Mouse (Mus musculus): ENCODE results near the gene Csf2.

Gene Csf2

DNA sequence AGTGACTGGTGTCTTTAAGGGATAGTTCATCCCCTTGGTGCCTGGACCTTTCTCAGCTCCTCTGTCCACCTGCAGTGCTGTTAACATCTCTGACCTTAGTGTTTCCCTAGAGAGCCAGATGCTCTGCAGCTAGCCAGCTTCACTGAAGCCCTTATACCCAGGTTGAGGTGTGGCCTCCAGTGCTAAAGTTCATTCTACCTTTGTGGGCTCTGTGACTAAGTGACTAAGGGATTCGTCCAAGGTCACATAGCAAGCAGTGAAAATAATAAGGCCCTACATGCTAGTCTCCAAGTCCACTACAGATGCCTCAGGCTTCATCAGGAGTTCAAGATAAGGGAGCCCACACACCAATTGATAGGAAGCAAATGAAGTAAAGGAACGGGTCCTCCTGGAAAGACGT lies 7.0 kb downstream of the Csf2 start:
- DNase-seq (ENCODE audit: inconsistent age in 2 of 2, low spot score in 1 of 2), result no peak

DNA sequence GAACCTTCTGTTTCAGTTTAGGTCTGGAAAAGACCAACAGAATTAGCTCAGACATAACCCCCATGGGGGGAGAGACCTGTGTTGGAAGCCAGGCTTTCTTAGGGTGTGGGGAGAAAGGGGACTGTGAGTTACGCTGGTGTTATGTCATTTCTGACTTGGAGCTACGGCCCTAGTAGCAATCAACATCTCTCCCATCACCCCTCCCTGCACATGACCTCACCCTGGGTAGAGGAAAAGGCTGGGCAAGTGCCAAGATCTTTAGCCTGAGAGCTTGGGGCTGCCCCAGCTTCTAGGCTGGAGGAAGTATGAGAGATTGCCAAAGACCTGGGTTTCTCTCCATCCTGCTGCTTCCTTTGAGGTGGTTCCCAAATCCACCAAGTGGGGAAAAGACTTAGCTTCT lies 12.5 kb downstream of the Csf2 start:
- peak; percentile 61 to 66 for DNase-seq (ENCODE audit: inconsistent age in 2 of 2, low spot score in 1 of 2)

DNA sequence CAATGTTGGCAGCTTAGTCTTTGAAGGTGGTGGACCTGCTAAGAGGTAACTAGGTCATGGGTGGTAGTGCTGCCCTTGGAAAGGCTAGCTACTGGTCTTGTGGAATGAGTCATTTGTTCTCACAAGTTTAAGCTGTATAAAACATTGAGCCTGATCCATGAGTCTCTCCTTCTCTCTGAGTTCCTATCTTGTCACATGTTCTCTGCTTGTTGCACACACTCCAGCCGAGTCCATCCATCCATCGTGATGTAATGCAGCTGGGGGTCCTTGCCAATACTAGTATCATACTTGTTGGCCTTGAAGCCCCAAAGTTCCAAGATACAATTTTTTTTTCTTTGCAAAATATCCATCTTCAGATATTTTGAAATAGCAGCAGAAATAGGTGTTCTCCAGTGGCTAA lies 22.0 kb downstream of the Csf2 start:
- DNase-seq (ENCODE audit: inconsistent age in 2 of 2, low spot score in 1 of 2), result peak in 1 of 2 experiments; percentile 59

DNA sequence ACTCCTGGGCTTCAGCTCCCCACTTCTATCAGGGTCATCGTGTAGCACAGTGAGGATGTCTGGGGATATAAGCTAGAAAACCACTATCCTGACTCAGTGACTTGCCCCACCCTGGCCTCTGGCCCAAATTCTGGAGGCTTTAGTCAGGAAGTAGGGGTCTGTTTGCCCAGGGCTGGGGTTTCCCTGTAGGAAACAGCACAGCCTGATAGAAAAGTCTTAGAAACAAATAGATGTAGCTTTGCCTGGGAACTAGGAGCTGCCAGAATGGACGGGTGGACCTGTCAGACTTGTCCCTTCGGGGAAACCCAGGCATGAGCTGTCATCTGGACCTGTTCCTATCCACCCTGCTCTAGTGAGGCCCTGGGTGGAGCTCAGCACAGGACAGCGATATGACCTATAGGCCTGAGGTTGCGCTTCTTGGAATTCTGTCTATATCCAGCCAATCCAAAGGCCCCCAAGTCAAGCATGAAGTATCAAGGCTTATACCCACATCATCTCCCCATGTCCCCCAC lies 24.9 kb downstream of the Csf2 start:
- no peak for DNase-seq (ENCODE audit: inconsistent age in 2 of 2, low spot score in 1 of 2)

DNA sequence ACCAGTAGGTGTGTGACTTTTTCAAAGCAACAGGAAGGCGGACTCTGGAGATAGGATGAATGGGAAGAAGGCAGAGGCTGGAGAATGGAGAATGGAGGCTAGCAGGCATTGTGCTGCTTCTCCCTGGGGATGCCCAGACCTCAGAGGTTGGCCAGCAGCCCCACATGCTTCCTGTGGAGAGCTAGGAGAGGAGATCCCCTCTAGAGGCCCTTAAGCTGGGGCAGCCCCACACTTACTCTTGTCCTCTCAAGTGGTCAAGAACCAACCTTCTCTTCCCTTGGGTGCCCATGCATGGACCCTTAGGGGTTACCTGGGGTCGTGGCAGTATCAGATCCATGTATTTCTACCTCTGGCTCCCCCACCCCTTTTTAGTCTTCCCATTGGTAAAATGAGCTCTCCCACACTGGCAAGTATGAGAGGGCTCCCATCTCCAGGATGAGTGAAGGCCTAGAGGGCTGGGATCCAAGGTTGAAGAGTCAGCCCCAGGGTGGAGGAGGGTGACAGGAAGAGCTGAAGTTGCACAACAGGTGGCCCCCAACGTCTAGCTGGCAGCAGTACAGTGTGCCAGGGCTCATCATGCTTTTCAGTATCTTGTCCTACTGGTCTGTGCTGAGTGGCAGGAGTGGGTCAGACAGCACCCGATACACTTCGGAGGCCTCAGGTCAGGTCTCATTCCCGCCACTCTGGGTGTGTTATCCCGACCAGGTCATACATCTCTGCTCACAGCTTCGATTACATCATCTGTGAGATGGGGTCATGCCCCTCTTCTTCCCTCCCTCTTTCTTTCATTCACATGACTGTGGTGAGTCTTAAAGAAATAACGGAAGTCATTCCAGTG lies 25.6 kb downstream of the Csf2 start:
- peak in 1 of 2 experiments; percentile 53 for DNase-seq (ENCODE audit: inconsistent age in 2 of 2, low spot score in 1 of 2)

DNA sequence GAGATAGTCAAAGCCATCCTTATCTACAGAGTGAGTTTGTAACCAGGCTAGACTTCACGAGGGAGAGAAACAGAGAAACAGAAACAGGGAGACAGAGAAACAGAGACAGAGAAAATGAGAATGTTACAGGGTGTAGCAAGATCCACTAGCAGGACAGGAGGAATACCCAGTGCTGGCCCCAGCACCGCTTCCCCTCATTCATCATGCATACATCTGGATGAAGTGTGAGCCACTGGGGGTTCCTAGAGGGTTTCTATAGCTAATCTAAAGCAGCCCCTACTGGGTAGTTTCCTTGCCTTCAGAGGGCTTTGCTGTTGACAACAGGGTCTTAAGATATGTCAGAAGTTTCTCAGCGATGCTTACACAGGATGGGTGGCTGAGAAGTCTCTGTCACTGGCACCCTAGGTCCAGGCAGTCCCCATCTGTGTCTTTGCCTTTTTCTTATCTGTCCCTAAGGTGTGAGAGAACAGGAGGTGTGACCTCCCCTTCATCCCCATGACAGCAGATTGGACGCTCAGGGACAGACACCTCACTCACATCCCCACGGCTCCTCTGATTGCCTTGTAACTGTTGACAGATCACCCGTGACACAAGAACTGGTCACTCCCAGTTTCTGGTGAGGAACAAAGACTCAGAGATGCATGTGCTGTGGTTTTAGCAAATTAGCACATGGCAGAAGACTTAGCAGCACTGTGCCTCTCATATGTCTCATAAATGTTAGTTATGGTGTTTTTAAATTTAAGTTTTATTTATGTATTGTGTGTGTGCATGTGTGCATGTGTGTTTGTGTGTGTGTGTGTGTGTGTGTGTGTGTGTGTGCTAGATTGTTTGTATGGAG lies 29.3 kb downstream of the Csf2 start:
- DNase-seq (ENCODE audit: inconsistent age in 2 of 2, low spot score in 1 of 2), result no peak

DNA sequence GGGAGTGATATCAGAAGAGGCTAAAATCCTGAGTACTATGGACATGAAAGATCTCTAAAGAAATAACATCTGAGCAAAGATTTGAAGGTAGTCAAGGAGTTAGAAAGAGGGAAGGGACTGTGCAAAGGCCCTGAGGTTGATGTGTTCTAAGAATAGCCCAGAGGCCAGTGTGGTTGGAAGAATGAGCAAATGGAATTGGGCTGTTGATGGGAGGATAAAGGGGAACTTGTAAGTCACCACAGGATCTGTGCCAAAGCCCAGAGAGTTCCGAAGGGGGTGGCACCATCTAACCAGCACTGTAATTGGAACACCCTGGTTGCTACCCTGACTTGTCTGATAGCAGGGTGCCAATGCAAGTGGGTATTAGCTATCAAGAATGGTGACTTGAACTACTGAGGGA lies 30.3 kb downstream of the Csf2 start:
- no peak for DNase-seq (ENCODE audit: inconsistent age in 2 of 2, low spot score in 1 of 2)

DNA sequence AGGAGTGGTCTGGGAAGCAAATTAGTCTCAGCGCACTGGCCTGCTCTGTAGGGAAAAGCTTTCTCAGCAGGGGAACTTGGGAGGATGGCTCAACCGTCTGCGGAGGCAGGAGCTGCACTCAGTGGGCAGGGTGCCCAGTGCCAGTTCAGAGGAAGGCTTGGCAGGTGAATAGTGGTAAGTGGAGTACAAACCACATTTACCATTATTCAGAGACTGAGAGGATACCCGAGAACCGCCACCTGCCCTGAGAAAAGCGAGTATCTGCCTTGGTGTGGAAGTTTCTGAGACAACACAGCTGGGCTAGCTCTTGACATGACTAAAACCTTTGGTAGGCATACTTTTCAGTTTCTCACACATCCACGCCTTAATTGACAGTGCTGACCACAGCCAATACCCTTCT lies 32.1 kb downstream of the Csf2 start:
- peak in 1 of 2 experiments; percentile 33 for DNase-seq (ENCODE audit: inconsistent age in 2 of 2, low spot score in 1 of 2)

DNA sequence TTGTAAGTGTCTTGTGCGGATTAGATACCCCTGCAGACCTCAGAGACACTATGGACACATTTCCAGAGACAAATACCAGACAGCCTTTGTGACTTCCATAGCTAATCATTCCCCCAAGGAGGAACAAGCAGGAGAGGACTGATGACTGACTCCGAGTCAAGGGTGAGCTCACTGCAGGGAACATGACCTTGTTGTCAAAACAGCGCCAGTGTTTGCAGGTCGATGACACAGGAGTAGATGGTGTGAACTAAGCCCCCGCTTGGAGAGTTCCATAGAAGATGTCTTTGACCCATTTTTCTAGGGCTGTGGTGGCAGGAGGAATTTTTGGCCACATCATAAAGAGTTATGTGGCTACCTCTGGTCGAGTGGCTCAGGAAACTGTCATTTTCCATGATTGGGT lies 33.4 kb downstream of the Csf2 start:
- DNase-seq (ENCODE audit: inconsistent age in 2 of 2, low spot score in 1 of 2), result peak; percentile 61 to 70

DNA sequence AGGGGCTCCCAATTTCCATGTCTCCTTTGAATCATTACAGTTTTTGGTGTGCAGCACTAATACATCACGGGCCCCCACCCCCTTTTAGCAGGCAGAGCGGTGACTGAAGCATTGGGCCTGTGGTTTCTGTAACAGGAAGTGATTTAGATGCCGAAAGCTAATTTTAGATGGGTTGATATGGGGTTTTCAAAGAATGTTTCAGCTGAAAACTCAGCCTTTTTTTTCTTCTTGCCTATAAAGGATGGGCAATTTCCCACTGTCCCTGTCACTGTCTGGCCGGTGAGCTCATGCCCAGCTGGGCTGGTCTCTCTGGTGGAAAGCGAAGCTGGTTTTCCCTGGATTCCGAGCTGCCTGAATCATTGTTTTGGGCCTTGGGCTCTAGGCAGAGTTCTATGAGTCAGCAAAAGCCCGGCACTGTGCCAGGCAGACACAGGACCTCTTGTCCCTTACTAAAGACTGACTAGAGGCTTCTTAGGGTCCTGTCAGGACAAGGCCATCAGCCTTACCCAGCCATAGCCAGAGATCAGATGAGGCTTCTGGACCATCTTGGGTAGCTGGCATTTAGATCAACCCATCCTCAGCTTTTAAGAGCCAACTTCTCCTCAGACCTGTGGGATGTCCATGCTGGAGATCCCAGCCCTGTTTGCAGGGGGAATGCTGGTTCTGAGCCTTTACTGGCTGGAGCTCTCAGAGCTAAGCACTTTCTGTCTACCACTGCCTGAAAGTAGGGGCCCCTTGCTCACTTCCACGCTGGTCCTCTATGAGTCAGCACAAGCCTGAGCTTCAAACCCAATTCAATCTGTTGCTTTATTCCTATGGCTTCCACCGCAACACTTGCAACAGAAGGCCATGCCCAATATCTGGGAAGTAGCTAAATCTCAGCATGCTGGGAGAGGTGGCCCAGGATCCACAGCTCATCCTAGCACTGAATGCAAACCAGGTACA lies 34.7 kb downstream of the Csf2 start:
- peak; percentile 98 to 99 for DNase-seq (ENCODE audit: inconsistent age in 2 of 2, low spot score in 1 of 2)

DNA sequence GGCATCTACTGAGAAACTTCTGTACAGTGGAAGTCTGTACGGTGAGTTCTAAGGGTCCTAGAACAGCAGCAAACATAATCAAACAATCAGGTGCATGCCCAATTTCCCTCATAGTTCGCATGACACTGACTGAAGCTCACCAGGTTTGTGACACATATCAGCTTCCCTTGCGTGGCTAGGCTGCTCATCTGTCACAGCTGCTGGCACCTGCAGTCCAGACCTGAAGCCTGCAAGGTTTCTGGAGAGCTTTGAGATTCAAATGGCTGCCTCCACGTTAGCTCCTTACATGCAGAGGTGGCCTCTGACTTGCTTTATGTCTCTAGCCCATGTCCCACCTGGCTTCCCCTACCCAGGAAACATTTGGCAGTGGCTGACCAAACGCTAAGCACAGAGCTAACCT lies 35.8 kb downstream of the Csf2 start:
- no peak for DNase-seq (ENCODE audit: inconsistent age in 2 of 2, low spot score in 1 of 2)

DNA sequence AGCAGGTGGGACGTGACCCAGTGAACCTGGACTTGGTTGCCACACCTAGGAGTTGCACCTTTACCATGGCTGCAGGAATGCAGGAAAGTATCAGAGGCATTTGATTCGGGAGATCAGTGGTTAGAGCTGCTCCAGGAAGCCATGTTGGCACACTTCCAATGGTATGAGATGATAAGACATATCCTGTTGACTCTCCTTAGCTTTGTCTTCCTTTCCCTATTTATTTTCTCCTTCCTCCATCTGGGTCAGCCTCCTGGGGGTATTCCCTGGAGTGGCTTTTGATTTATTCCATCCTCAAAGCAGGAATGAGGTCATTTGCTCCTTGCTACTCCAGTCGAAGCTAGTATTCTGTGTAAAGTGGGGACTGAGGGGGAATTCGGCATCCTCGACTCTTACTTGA lies 42.5 kb downstream of the Csf2 start:
- DNase-seq (ENCODE audit: inconsistent age in 2 of 2, low spot score in 1 of 2), result no peak

DNA sequence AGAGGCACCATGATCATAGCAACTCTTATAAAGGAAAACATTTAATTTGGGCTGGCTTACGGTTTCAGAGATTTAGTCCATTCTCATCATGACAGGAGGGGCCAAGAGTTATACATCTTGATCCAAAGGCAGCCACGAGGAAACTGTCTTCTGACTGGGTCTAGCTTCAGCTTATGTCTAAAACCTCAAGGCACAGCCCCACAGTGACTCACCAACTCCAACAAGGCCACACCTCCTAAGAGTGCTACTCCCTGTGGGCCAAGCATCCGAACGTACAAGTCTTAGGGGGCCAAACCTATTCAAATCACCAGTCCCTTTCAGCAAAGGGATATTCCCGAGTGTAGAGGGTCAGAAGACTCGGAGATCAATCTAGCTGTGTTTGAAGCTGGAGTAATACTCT lies 44.1 kb downstream of the Csf2 start:
- DNase-seq (ENCODE audit: inconsistent age in 2 of 2, low spot score in 1 of 2), result no peak

DNA sequence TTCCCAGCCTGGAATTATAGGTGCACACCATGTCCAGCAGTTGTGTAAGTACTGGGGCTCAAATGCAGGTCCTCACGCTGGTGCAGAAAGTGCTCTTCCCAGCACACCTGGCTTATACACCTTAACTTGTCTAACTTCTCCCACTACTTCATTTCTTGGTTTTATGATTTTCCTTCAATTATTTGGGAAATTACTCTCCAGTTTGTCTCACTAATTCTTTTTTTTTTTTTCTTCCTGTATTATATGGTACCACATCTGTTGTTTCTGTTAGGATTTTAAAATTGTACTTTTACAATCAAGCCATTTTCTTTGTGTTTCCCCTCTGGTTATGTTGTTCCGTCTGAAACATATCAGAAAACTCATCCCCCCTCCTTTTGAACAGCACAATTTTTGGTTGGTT lies 44.7 kb downstream of the Csf2 start:
- DNase-seq (ENCODE audit: inconsistent age in 2 of 2, low spot score in 1 of 2), result no peak

DNA sequence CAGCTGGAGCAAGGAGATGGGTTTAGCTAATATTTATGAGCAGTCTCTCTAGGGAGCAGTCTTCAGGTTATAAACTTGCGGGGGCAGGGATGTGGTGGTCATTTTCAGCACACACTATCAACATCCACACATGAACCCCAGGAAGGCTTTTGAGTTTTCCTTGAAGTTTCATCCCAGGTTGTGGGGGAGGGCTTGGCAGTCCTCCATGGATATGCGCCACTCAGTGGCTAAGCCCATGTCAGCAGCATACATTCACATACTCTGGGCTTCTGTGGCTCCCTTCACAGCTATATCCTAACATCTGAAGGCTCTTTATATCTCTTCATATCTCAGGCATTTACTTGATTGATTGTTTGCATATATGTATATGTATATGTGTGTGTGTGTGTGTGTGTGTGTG lies 46.3 kb downstream of the Csf2 start:
- no peak for DNase-seq (ENCODE audit: inconsistent age in 2 of 2, low spot score in 1 of 2)

DNA sequence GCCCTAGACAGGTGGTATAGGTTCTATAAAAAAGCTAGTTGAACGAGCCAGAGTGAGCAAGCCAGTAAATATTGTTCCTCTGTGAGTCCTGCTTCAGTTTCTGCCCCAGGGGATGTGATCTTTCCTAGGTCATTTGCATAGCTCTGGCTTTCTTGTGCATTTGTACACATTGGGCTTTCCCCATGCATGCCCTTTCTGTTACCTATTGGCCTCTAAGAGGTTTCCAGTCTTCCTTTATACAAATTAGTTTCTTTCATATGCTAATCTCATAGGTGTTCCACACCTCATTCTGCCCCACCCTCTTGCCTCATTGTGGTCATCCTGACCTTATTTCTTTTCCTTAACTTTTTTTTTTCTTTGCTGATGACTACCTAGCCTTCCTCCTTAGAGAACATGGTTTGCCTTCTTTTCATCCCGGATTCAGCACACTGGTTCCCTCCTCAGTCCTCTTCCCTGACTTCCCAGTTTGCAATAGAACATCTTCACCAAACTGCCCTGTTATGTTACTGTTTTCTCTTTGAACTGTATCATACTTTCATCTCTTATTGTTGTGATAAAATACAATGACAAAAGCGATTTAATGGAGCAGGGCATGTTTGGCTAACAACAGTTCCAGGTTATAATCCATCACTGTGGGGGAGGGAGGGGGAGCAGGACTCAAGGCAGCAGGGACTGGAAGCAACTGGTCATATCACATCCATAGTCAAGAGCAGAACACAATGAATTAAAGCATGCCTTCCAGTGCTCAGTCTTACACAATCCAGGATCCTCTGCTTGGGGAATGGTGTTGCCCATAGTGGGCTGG lies 47.4 kb downstream of the Csf2 start:
- DNase-seq (ENCODE audit: inconsistent age in 2 of 2, low spot score in 1 of 2), result no peak

DNA sequence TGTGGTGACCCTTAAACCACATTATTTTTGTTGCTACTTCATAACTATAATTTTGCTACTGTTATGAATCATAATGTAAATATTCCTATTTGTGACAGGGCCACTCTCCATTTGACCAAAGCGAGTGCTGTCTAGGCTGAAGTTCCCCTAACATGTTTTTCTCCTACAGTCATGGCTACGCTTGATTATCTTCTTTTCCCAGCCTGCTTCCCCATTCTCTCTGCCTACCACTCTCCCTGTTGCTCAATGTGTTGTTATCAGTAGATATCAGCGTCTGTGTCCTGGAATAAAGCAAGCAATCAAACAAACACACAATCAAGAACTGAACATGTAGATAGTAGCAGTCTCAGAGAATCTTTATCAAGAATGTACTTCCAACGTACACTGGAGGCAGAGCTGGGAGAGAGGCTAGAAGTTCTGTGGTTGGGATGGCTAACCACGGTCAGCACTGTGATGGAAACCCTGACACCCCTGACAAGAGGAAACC lies 48.1 kb downstream of the Csf2 start:
- no peak for DNase-seq (ENCODE audit: inconsistent age in 2 of 2, low spot score in 1 of 2)

Data from adrenal gland, adult (tissue).